Mouse (Mus musculus): Measurements from ENCODE around the gene Ten1.

DNA sequence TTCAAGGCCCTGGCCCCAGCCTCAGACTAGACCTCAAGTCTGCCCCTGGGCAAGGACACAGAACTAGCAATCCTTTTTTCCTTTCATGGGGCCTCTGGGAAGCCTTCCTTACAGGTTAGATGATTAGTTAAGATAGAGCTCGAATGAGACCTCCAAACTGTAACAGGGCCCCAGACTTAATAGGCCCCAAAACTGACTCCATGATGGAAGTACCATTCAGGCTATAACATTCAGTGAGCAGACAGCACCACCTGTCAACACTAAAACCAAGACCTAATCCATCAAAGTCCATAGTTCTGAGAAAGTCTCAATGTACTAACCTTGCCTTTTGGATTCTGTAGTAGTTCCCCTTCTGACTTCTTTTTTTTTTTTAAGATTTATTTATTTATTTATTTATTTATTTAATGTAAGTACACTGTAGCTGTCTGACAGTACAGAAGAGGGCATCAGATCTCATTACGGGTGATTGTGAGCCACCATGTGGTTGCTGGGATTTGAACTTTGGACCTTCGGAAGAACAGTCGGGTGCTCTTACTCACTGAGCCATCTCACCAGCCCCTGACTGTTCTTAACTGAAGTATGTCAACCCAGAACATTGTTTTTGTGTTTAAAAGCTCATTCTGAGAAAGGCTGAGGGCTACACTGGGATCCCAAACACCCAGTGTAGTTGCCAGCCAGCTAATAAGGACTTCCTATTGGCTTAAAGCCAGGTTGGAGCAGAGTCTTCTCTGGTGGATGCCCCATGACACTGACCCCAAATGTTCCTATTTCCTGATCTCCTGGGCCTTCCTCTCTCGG, 28.5 kb upstream of the Ten1 start:
- TF ChIP-seq ZNF384 (IDR thresholded peaks at IDR 0.05; ENCODE audit: low read depth, low read length) (no peak), CHD2 (IDR thresholded peaks at IDR 0.05; ENCODE audit: low read depth, low read length) (no peak), HCFC1 (IDR thresholded peaks at IDR 0.05; ENCODE audit: borderline replicate concordance, insufficient read depth, low read length) (no peak)

All from ES-E14 (cell line).